Mouse (Mus musculus): Measurements from ENCODE around the gene Flii. TPM values are rescaled to one million over a fixed set of nuclear protein-coding genes. Genes with fewer than 3 reads are reported as not detected.

The Flii gene
- polyA plus RNA-seq, 1 experiment from 2014 or later = 76.7 TPM

- peak overlapping the region; percentile 70 for H3K4me3 ChIP-seq
- peaks cover 19% of the 10 kb centered on the region for H3K36me3 ChIP-seq
- peaks cover 43% of the 10 kb centered on the region for H3K4me1 ChIP-seq
- peak overlapping the region; percentile 78 for H3K4me2 ChIP-seq (replicated peaks)
- peak overlapping the region; percentile 92 for H3K9ac ChIP-seq
- H3K9me3 ChIP-seq (replicated peaks) = no peaks in the 10 kb centered on the region
- 27% methylated on average over 12 of the region's 12 CpGs for WGBS
- no peak for ATAC-seq (ENCODE audit: low FRiP score)
- no peaks in the 10 kb centered on the region for H3K27me3 ChIP-seq
- peak overlapping the region; percentile 87 for H3K27ac ChIP-seq
Observed at GRCm38 (mm10) chr11:60700320-60701185, 26.5 kb downstream of the Flii start.

- peak; percentile 80 for ATAC-seq (ENCODE audit: low FRiP score)
- H3K27me3 ChIP-seq = no peaks in the 10 kb centered on the region
- H3K27ac ChIP-seq = peak within 1 kb of the TSS; percentile 87
Observed at GRCm38 (mm10) chr11:60699524-60700075, 27.5 kb downstream of the Flii start, which contains the start of gene Llgl1. Gene Llgl1, plus strand, starts transcription at chr11:60699723.

GRCm38 (mm10) chr11:60698806-60699523 lies 28.1 kb downstream of the Flii start:
- Histone ChIP-seq H3K36me3 (0 out of 2 replicates have a peak, but pooled peaks cover 4% of the 10 kb centered on the region), H3K4me2 (replicated peaks) (peak overlapping the region; percentile 78), H3K4me3 (peak overlapping the region; percentile 70), H3K4me1 (peaks cover 43% of the 10 kb centered on the region), H3K27ac (peak overlapping the region; percentile 87), H3K27me3 (no peaks in the 10 kb centered on the region), H3K9ac (peak overlapping the region; percentile 92), H3K9me3 (replicated peaks) (no peaks in the 10 kb centered on the region)
- WGBS = 1% methylated on average over 22 of the region's 22 CpGs
- ATAC-seq (ENCODE audit: low FRiP score) = peak; percentile 59

More at GRCm38 (mm10) chr11:60699524-60700075, 27.5 kb downstream of the Flii start, which contains the start of gene Llgl1:
- peak within 1 kb of the TSS; percentile 92 for H3K9ac ChIP-seq
- no peaks in the 10 kb centered on the region for H3K9me3 ChIP-seq (replicated peaks)
- peaks cover 43% of the 10 kb centered on the region for H3K4me1 ChIP-seq
- 0% methylated on average over 71 of the region's 73 CpGs for WGBS
- H3K4me2 ChIP-seq (replicated peaks) = peak within 1 kb of the TSS; percentile 78
- H3K4me3 ChIP-seq = peak within 1 kb of the TSS; percentile 70
- peaks cover 9% of the 10 kb centered on the region for H3K36me3 ChIP-seq

GRCm38 (mm10) chr11:60697561-60697960 lies 29.5 kb downstream of the Flii start:
- Histone ChIP-seq H3K4me2 (replicated peaks) (no peak overlapping the region), H3K27me3 (no peaks in the 10 kb centered on the region), H3K36me3 (no peaks in the 10 kb centered on the region), H3K4me3 (no peak overlapping the region), H3K4me1 (peaks cover 29% of the 10 kb centered on the region), H3K9ac (no peak overlapping the region), H3K27ac (no peak overlapping the region), H3K9me3 (replicated peaks) (no peaks in the 10 kb centered on the region)
- WGBS = 70% methylated on average over 2 of the region's 2 CpGs
- ATAC-seq (ENCODE audit: low FRiP score) = no peak

GRCm38 (mm10) chr11:60696165-60696564 lies 30.9 kb downstream of the Flii start:
- Histone ChIP-seq H3K9ac (no peak overlapping the region), H3K27me3 (no peaks in the 10 kb centered on the region), H3K9me3 (replicated peaks) (no peaks in the 10 kb centered on the region), H3K36me3 (no peaks in the 10 kb centered on the region), H3K4me3 (no peak overlapping the region), H3K4me1 (peaks cover 15% of the 10 kb centered on the region), H3K4me2 (replicated peaks) (no peak overlapping the region), H3K27ac (no peak overlapping the region)
- no peak for ATAC-seq (ENCODE audit: low FRiP score)
- 73% methylated on average over 1 of the region's 1 CpGs for WGBS

Small RNAs within 50 kb of the gene (microRNA-seq; reads per million reads assigned to microRNA genes)
- gene Mir5100 = 0.81 reads per million

Other genes with a start within 250 kb of the Flii start
- gene Alkbh5, start 190.9 kb downstream of the Flii start, polyA plus RNA-seq (2016; fragmentation: Nextera tagmentation; extraction: Ambion mirVana) = 35.1 and 37.8 TPM in 2 replicates
- gene Llgl1, start 27.5 kb downstream of the Flii start, polyA plus RNA-seq (2016; fragmentation: Nextera tagmentation; extraction: Ambion mirVana) = 106 and 113 TPM in 2 replicates
- 18.2 and 20.2 TPM in 2 replicates for gene Mief2, start 1.1 kb upstream of the Flii start, polyA plus RNA-seq (2016; fragmentation: Nextera tagmentation; extraction: Ambion mirVana)
- gene Top3a, start 50.1 kb upstream of the Flii start, polyA plus RNA-seq (2016; fragmentation: Nextera tagmentation; extraction: Ambion mirVana) = 16.7 and 17.3 TPM in 2 replicates
- 9.8 and 9.9 TPM in 2 replicates for gene Smcr8, start 50.3 kb upstream of the Flii start, polyA plus RNA-seq (2016; fragmentation: Nextera tagmentation; extraction: Ambion mirVana)
- gene Shmt1, start 84.5 kb upstream of the Flii start, polyA plus RNA-seq (2016; fragmentation: Nextera tagmentation; extraction: Ambion mirVana) = 23.2 and 28.1 TPM in 2 replicates
- 25.6 and 30.4 TPM in 2 replicates for gene Dhrs7b, start 103.4 kb upstream of the Flii start, polyA plus RNA-seq (2016; fragmentation: Nextera tagmentation; extraction: Ambion mirVana)
- 41.5 and 46.5 TPM in 2 replicates for gene Tmem11, start 152.0 kb upstream of the Flii start, polyA plus RNA-seq (2016; fragmentation: Nextera tagmentation; extraction: Ambion mirVana)
- 26.7 and 28.3 TPM in 2 replicates for gene Natd1, start 187.5 kb upstream of the Flii start, polyA plus RNA-seq (2016; fragmentation: Nextera tagmentation; extraction: Ambion mirVana)
- 49.9 and 51.0 TPM in 2 replicates for gene Map2k3, start 204.8 kb upstream of the Flii start, polyA plus RNA-seq (2016; fragmentation: Nextera tagmentation; extraction: Ambion mirVana)